Mouse (Mus musculus): ENCODE results near the gene Cyp4a10.
"Not testable (repeated sequence)": the region's sequence is repeated elsewhere in the genome, so short reads cannot be mapped to it uniquely, and the experiment has no call there.

The Cyp4a10 gene

GRCm38 (mm10) chr4:115518000-115518399 lies at the start of gene Cyp4a10:
TSS of gene Cyp4a10 (plus strand) at chr4:115518264.
- DNase-seq (ENCODE audit: low read depth, low spot score): not testable (repeated sequence)

GRCm38 (mm10) chr4:115473585-115473984 lies 44.5 kb upstream of the Cyp4a10 start:
- not testable (repeated sequence) for DNase-seq (ENCODE audit: low read depth, low spot score)

- peak; percentile 33 for DNase-seq (ENCODE audit: low read depth, low spot score)
Observed at GRCm38 (mm10) chr4:115476051-115476450, 42.0 kb upstream of the Cyp4a10 start.

- no peak for DNase-seq (ENCODE audit: low read depth, low spot score)
Observed at GRCm38 (mm10) chr4:115481006-115481652, 36.9 kb upstream of the Cyp4a10 start.

GRCm38 (mm10) chr4:115496001-115496400 lies 22.1 kb upstream of the Cyp4a10 start, which contains the start of gene Cyp4a14:
TSS of gene Cyp4a14 (minus strand) at chr4:115496142.
- DNase-seq (ENCODE audit: low read depth, low spot score): no peak

GRCm38 (mm10) chr4:115497466-115497865 lies 20.6 kb upstream of the Cyp4a10 start:
- no peak for DNase-seq (ENCODE audit: low read depth, low spot score)

- DNase-seq (ENCODE audit: low read depth, low spot score): not testable (repeated sequence)
Observed at GRCm38 (mm10) chr4:115513964-115514363, 4.1 kb upstream of the Cyp4a10 start.

- no peak for DNase-seq (ENCODE audit: low read depth, low spot score)
Observed at GRCm38 (mm10) chr4:115519444-115519843, 1.4 kb downstream of the Cyp4a10 start.

- DNase-seq (ENCODE audit: low read depth, low spot score): peak; percentile 32
Observed at GRCm38 (mm10) chr4:115521766-115522165, 3.7 kb downstream of the Cyp4a10 start.

GRCm38 (mm10) chr4:115545101-115545500 lies 27.0 kb downstream of the Cyp4a10 start:
- DNase-seq (ENCODE audit: low read depth, low spot score): no peak

GRCm38 (mm10) chr4:115546141-115546828 lies 28.2 kb downstream of the Cyp4a10 start:
- no peak for DNase-seq (ENCODE audit: low read depth, low spot score)

- DNase-seq (ENCODE audit: low read depth, low spot score): no peak
Observed at GRCm38 (mm10) chr4:115552726-115553125, 34.7 kb downstream of the Cyp4a10 start.

- no peak for DNase-seq (ENCODE audit: low read depth, low spot score)
Observed at GRCm38 (mm10) chr4:115555513-115555912, 37.4 kb downstream of the Cyp4a10 start.

- peak; percentile 86 for DNase-seq (ENCODE audit: low read depth, low spot score)
Observed at GRCm38 (mm10) chr4:115557861-115558561, 39.9 kb downstream of the Cyp4a10 start.

GRCm38 (mm10) chr4:115561236-115561635 lies 43.2 kb downstream of the Cyp4a10 start:
- DNase-seq (ENCODE audit: low read depth, low spot score): peak; percentile 72

- no peak for DNase-seq (ENCODE audit: low read depth, low spot score)
Observed at GRCm38 (mm10) chr4:115563401-115563800, 45.3 kb downstream of the Cyp4a10 start, which contains the start of gene Cyp4a31. TSS of gene Cyp4a31 (plus strand) at chr4:115563649.

- DNase-seq (ENCODE audit: low read depth, low spot score): not testable (repeated sequence)
Observed at GRCm38 (mm10) chr4:115564469-115565225, 46.6 kb downstream of the Cyp4a10 start.

- DNase-seq (ENCODE audit: low read depth, low spot score): no peak
Observed at GRCm38 (mm10) chr4:115575255-115575654, 57.2 kb downstream of the Cyp4a10 start.

- no peak for DNase-seq (ENCODE audit: low read depth, low spot score)
Observed at GRCm38 (mm10) chr4:115575776-115576175, 57.7 kb downstream of the Cyp4a10 start.

- no peak for DNase-seq (ENCODE audit: low read depth, low spot score)
Observed at GRCm38 (mm10) chr4:115583036-115583435, 65.0 kb downstream of the Cyp4a10 start.
